Mouse (Mus musculus) gastrocnemius, postnatal 14 days (tissue): Measurements from ENCODE around the gene Trim62. TPM values are rescaled to one million over a fixed set of nuclear protein-coding genes. Genes with fewer than 3 reads are reported as not detected.

ENCODE experiments used
- DNase-seq: peaks from one replicate; pipeline ENCODE4 v3.0.0; 2021; ENCODE audit warnings: mixed read lengths
- intact Hi-C: fragments of 180-260 bp; cut with DNase I; formaldehyde crosslinking; loops from one replicate; pipeline ENCODE4 v1.15.1; 2025; ENCODE audit warnings: low total_unique reads
- long read RNA-seq, 2 experiments: library from polyadenylated mRNA; stranded (forward); transcript quantifications; one replicate each; pipeline ENCODE4 v2.0.0; 2021
- total RNA-seq, 2 experiments: library from RNA; stranded (reverse); gene quantifications; 2 replicates each; pipeline ENCODE4 v1.2.3; 2021

Trim62 gene
- total RNA-seq = 1 to 10 TPM; 1.1 to 1.4 TPM
- long read RNA-seq, experiment 1, transcript Trim62-201 (5 exons, 3,752 nt) = major isoform, 9 of 10 reads
- long read RNA-seq, experiment 1, partial matches to known transcripts = 0 of 10 reads
- long read RNA-seq, experiment 1, other reads (novel, unspliced or antisense) = 1 of 10 reads
- long read RNA-seq, experiment 2, partial matches to known transcripts = 0 of 4 reads
- long read RNA-seq, experiment 2, other reads (novel, unspliced or antisense) = 2 of 4 reads

DNA sequence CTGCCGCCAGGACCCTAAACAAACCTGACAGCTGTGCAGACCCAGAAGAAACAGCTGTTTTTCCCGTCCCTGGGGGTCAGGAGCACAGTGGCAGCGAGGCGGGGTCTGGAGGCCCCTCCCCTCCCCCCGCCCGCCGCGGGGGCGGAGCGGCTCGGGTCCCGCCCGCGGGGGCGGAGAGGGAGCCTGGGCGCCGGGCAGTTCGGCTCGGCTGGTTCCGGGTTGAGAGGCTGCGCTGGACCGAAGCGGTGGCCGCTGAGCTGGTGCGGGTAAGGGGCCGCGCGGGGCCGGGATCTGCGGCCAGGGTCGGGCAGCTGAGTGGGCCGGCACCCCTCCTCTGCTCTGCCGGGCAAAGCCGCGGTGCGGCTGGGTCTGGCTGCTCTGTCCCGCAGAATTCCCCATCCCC is at the start of gene Trim62:
Gene Trim62 (plus strand): TSS at position 202 of the 403 bp plus-strand sequence.
- intact Hi-C loops = no loop called here
- peak; percentile 82 for DNase-seq

DNA sequence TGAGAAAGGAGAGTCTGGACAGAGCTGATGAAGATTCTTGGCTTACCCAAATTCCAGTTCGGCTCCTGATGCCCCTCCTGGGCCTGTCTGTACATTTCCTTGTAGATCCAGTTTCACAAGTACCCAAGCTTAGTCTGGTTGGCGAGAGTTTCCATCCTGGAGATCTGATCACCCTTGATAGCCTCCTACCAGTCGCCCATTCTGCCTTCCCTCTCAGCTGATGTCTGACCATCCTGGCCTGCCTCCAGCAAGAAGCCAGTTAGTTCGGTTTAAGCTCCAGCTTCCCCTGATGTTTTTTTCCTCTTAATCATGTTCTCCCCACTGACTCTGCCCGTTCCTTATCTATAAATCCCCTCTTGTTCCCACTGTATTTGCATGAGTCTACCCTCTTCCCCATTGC is 45.2 kb upstream of the Trim62 start:
- DNase-seq = no peak
- intact Hi-C loops = no loop called here

DNA sequence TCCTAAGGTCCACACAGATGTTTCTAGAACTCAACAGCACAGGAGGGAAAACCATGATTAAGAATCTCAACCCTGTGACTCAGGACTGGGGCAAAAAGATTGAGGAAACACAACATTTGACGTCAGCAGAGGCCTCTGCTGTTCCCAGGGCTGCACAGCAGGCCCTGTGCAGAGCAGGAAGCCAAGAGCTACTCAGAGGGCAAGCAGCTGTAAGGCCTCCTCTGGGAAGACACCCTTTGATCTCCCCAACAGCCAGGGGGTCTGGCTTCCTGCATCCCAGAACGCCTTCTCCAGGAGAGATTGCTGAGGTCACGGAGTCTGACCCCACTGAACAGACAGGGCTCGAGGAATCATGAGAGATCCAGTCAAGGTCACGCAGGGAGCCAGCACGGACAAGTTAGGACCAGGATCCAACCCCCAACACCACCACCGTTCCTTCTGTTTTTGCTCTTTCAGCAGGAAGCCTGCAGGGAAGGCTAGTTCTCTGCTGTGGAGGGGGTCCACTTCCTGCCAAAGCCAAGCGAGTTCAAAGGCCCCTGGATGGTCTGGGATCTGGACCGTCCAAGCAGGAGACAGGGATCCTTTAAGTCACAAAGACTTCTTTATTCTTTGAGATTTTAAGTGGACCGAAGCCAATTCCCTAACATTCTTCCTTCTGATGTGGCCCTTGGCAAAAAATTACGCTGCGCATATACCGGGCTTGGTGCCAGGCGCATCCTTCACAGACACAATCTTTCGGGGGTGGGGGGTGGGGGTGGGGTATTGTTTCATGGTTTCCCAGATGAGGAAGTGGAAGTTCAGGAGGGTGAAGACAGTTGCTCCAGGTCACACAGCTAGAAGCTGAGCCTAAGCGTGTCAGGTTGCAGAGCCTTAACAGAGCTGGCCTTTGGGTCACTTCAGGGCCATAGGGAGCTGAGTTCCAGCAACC is 43.3 kb upstream of the Trim62 start:
- intact Hi-C loops = no loop called here
- peak; percentile 30 for DNase-seq

GRCm38 (mm10) chr4:128841259-128841658 is 42.1 kb upstream of the Trim62 start:
- intact Hi-C loops = no loop called here
- no peak for DNase-seq

DNA sequence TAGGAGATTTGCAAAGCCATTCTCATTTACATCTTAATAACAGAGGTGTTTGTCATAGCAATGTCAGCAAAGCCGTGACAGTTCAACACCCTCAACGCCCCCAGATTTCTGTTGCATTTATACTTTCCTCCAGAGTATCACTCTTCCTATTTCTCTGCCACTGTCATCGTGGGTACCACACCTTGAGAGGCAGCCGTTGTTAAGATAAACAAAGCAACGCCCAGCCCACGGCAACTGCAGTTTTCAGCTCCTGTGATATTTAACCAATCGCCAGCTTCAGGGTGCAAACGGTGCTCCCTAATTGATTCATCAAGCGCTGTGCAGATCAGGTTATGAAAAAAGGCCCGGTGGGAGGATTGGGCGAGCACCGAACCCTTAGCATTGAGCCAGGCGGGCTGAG is 38.8 kb upstream of the Trim62 start:
- no peak for DNase-seq
- intact Hi-C loops = no loop called here

DNA sequence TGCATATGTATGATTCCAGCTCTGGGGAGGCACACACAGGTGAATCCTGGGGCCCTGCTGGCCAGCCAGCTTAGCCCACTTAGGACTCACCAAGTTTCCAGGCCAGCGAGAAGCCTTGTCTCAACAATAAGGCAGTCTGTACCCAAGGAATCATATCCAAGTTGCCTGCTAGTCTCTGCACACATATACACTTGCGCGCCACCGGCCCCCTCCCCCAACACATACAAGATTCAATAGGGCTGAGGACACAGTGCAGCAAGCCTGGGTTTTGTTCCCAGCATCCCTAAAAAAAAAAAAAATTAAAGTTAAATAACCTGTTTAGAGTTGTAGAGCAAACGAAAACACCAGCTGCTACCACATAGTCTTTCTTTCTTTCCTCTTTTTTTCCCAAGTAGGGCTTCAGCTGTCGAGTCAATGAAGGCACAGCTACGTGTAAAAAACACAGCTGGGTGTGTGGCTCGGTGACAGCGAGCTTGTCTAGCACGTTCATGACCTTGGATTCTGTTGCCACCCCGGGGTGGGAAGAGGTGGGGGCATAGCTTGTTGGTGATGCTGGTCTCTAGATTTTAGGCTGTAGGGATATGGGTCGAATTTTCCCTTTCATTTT is 37.9 kb upstream of the Trim62 start:
- intact Hi-C loops = no loop called here
- DNase-seq = no peak

DNA sequence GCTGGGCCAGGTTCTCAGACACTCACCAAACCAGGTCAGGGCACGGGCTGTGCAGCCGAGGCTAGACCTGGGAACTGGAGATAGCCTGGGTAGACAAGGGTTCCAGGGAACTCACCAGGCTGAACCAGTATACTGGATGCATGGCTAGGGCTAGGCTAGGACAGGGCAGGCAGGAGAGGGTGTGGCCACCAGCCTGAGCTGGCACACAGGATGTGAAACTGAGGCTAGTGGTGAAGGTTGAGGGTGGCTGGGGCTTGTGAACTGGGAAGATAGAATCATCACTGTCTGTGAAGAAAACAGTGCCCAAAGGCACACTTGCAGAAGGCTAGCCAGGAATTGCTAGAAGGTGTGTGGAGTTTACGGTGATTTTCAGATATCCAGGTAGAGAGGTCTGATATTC is 34.4 kb upstream of the Trim62 start:
- intact Hi-C loops = no loop called here
- DNase-seq = no peak

DNA sequence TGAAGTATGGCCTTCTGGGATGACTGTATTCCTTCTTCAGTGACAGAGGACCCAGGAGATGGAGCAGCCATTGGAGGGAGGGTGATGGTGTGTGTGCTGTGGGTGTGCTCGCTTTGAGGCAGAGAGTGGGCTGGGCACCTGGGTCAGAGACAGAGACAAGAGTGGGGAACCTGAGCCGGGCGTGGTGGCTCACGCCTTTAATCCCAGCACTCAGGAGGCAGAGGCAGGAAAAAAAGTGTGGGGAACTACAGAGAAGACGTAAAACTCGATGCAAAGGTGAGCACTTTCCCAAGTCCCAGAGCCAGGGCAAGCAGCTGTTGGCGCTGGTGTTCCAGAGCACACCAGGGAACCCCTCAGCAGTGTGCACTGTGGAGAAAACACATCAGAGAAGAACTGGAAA is 33.7 kb upstream of the Trim62 start:
- no peak for DNase-seq
- intact Hi-C loops = no loop called here

GRCm38 (mm10) chr4:128852266-128852887 is 31.0 kb upstream of the Trim62 start:
- intact Hi-C loops = no loop called here
- DNase-seq = no peak

DNA sequence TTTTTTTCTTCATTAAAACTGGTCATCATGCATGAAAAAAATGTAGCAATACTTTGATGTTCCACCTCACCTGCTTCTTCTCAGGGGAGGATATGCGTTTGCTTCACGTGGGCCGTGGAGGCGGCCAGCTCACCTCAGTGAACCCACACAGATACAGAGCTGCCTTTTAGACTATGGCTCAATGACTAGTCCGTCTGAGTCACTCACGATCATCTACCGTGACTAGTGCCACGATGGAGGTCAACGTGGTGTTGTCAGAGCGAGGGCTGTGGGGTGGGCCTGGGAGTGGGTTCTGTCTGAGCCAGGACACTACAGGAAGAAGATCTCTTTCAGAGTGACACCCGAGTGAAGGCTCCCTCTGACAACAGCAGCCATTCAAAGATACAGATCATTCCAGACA is 30.3 kb upstream of the Trim62 start:
- no peak for DNase-seq
- intact Hi-C loops = no loop called here

DNA sequence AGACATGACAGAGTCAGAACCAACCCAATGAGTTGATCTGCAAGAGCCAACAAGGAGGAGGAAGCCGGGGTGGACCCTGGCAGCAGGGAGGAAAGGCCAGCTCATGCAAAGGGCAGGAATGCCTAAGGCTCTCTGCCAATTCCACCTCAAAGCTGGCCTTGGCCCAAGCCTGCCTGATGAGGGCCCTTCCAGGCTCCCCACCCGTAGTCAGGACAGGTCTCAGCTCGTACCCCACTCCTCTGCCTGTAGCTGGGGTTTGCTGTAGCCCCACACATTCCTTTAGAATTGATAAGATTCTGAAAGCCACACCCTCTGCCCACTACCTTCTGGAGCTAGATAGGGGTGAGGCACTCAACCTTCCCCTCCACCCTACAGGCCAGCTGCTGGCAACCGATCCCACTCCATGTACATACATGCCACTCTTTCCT is 27.8 kb upstream of the Trim62 start:
- intact Hi-C loops = loop anchor here (2.0 to 5.0 kb wide), 2 partner anchors 89 to 143 kb away; no protein-coding TSS in a partner anchor
- DNase-seq = no peak

- DNase-seq = no peak
- intact Hi-C loops = loop anchor here (5.0 kb wide), 1 partner anchor 145 kb away; no protein-coding TSS in a partner anchor
Observed at GRCm38 (mm10) chr4:128857212-128857611, 26.2 kb upstream of the Trim62 start.

DNA sequence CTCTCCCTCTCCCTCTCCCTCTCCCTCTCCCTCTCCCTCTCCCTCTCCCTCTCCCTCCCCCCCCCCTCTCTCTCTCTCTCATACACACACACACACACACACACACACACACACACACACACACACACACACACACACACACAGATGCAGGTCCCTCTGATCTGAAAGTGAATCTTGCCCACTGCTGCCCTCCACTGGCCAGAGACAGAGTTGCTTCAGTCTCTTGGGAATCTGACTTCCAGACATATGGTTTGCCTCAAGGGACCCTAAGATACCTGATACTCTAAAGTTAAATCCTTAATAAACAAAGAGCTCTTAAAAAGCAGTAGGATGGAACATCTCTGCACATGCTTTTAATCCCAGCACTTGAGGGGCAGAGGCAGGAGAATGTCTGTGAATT is 25.2 kb upstream of the Trim62 start:
- intact Hi-C loops = loop anchor here (5.0 kb wide), 1 partner anchor 146 kb away; no protein-coding TSS in a partner anchor
- peak; percentile 59 for DNase-seq

DNA sequence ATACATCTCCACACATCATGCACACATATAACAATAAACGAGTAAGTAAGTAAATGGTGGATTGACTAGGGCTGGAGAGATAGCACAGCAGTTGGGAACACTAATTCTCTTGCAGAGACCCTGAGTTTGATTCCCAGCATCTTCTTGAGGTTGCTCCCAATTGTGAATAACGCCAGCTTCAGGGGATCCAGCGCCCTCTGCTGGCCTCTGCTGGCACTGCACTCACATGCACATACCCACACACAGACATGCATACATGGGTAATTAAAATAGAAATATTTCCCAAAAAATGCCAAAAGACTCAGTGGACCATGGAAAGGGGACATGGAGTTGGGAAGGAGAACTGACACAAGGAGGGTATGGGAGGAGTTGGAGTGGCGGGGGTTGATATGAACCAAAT is 24.5 kb upstream of the Trim62 start:
- DNase-seq = no peak
- intact Hi-C loops = loop anchor here (5.0 kb wide), 1 partner anchor 147 kb away; no protein-coding TSS in a partner anchor

DNA sequence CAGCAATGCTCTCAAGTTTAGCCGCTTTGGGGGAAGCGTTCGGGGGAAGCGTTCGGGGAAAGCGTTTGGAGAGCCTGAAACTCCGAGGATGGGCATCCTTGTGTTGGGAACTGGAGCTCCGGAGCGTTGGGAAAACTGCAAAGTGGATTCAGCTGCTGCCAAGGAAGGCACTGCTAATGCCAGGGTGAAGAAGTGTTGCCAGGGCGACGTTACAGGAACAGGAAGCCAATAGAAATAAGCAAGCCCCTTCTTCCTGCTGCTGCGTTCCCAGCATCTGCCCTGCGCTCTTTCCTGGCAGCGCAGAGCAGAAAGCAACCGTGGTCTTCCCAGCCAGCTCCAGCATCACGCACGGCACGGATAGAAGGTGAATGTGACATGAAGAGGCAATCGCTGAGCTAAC is 10.4 kb upstream of the Trim62 start:
- intact Hi-C loops = no loop called here
- DNase-seq = no peak

- no peak for DNase-seq
- intact Hi-C loops = no loop called here
Observed at GRCm38 (mm10) chr4:128874062-128874461, 9.3 kb upstream of the Trim62 start.

- intact Hi-C loops = no loop called here
- DNase-seq = no peak
Observed at GRCm38 (mm10) chr4:128875439-128875838, 7.9 kb upstream of the Trim62 start.

DNA sequence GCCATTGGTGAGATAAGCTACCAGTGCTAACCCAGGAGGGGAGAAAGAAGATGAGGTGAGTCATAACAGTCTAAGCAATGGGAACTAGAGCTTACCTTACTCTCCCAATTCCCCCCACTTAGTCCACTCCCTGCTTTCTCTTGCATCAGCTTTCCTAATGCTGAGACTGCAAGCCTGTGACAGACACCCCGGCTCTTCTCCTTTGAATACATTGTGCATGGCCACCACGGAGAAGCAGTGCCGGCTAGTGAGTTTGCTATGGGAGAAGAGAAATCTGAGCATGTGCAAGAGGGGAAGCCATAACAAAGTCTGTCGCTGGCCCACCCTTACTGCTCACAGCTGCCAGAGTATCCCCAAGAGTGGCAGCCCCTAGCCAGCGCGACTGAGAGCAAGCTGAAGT is 5.9 kb upstream of the Trim62 start:
- intact Hi-C loops = no loop called here
- no peak for DNase-seq

GRCm38 (mm10) chr4:128878901-128879491 is 4.4 kb upstream of the Trim62 start:
- no peak for DNase-seq
- intact Hi-C loops = no loop called here
